Mouse (Mus musculus): ENCODE measurements around the gene Pkig.
"Not testable (repeated sequence)": the region's sequence is repeated elsewhere in the genome, so short reads cannot be mapped to it uniquely, and the experiment has no call there.

Gene Pkig

GRCm38 (mm10) chr2:163644047-163644446, 14.1 kb upstream of the Pkig start:
- DNase-seq: no peak

DNA sequence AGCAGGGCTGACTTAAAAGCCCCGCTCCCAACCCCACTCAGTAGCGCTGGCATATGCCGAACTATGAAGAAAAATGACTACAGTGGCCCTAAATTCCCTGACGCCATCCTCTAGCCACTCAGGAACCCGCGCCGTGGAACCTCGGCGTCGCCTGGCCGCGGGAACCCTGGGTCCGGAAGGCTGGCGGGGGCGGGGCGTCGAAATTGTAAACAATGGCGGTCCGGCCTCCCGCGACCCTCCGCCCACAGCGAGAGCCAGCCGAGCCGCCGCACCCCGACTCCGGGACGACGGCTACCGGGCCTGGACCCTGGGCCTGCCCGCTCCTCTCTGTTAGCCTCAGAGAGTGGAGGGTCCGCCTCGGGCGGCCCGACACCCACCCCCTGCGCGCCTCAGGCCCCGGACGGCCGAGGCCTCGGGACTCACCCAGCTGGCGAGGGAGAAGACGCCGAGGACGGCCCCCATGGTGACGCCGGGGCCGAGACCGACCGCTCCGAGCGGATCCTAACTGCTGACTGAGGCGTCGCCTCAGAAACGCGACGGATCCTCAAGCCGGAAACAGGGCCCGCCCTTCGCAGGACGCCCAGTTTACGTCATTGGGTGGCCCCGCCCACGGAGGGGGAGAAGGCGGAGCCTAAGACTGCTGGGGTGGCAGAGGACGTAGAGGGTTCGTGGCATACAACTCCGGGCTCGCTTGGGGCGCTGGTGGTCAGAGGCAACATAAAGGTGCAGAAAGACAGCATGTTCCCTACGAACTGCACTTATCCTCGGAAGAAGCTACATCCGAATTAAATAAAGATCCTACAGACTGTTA, 13.4 kb upstream of the Pkig start, which contains the start of gene Serinc3:
TSS of gene Serinc3 (minus strand) at position 557 of the 811 bp plus-strand sequence.
- DNase-seq: peak; percentile 100

- DNase-seq: peak in 1 of 2 experiments; percentile 6
Measured at GRCm38 (mm10) chr2:163645700-163646460, 12.3 kb upstream of the Pkig start.

GRCm38 (mm10) chr2:163646461-163647080, 11.6 kb upstream of the Pkig start:
- DNase-seq: no peak

DNA sequence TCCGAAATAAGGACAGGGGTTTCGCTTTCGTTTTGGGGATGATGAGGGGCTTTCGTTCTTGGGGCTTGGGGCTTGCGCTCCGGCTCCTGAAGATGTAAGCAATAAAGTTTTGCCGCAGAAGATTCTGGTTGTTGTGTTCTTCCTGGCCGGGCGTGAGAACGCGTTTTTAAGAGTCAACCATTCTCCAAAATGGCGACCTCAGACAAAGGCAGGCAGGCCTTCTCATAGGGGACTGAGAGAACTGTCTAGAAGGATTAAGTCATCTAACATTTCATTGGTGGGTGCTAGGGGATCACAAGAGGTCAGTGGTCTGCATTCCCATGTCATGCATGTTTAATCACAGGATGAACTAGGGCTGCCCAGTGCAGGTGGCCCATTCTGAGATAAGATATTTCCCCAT, 2.5 kb upstream of the Pkig start:
- not testable (repeated sequence) for DNase-seq

DNA sequence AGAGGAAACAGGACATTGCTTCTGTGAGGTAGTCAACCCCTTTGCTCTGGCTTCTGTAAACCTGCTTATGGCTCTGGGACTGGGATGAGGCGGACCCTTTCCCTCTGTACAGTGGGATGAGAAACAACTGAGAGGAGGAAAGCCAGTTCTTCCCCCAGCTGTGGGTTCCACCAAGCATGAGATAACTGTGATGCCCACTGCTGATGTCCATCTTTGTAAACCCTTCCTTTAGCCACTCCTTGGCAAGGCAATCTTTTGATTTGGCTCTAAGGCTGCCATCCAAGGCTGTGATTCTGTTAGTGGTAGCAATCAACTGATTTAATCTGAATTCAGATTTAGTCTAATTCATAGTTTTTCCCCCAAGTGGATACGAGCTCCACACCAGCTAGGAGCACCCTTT, 700 bp upstream of the Pkig start:
- no peak for DNase-seq

DNA sequence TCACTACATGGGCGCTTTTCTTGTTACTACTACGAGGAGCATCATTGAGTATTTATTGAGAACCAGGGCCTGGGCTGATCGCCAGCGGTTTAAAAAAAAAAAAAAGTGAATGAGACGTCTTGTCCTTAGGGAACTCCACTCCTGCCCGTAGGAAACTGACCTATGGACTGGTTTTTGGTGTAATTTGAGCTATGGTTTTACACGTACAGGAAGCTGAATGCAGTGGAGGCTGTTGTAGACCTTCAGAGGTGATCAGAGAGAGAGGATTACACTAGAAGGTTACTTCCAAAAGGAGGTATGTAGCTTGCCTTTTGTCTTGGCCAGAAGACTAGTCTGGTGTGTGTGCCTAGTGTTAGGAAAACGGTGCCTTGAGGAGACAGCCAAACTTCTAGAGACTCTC, 755 bp downstream of the Pkig start:
- DNase-seq: peak; percentile 43 to 52

GRCm38 (mm10) chr2:163659431-163659830, 1.2 kb downstream of the Pkig start:
- DNase-seq: no peak

GRCm38 (mm10) chr2:163660103-163660701, 2.0 kb downstream of the Pkig start:
- DNase-seq: no peak

GRCm38 (mm10) chr2:163661371-163661850, 3.2 kb downstream of the Pkig start:
- no peak for DNase-seq

DNA sequence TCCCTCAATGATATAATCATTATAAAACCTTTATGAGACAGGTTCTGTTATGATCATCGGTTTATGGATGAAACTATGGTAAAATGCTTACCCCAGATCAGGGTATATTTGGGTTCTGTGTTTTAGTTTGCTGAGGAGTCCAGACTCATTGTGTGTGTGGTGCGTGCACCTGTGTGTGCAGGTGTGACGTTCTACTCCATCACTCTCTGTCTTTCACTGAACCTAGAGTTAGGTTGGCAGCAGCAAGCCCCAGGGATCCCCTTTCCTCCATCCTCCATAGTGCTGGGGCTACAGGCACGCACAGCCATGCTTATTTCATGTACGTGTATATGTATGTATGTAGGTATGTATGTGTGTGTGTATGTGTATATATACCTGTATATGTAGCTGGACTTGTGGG, 3.9 kb downstream of the Pkig start:
- DNase-seq: no peak

- no peak for DNase-seq
Measured at GRCm38 (mm10) chr2:163662698-163663221, 4.6 kb downstream of the Pkig start.

DNA sequence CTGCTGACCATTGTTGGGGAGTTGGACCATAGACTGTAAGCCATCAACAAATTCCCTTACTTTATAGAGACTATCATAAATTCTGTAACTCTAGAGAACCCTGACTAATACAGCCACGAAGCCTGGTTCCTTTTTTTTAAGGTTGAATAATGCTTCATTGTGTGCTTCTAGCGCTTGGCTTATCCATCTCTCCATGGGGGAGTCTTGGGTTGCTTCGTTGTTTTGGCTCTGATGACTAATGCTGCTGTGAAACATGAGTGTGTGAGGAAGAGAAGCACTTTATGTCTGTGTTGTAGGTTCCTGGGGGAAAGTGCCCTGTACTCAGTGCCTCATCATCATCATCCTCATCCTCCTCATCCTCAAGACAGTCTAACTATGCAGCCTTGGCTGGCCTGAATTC, 5.7 kb downstream of the Pkig start:
- DNase-seq: no peak

GRCm38 (mm10) chr2:163667045-163667444, 8.9 kb downstream of the Pkig start:
- no peak for DNase-seq

DNA sequence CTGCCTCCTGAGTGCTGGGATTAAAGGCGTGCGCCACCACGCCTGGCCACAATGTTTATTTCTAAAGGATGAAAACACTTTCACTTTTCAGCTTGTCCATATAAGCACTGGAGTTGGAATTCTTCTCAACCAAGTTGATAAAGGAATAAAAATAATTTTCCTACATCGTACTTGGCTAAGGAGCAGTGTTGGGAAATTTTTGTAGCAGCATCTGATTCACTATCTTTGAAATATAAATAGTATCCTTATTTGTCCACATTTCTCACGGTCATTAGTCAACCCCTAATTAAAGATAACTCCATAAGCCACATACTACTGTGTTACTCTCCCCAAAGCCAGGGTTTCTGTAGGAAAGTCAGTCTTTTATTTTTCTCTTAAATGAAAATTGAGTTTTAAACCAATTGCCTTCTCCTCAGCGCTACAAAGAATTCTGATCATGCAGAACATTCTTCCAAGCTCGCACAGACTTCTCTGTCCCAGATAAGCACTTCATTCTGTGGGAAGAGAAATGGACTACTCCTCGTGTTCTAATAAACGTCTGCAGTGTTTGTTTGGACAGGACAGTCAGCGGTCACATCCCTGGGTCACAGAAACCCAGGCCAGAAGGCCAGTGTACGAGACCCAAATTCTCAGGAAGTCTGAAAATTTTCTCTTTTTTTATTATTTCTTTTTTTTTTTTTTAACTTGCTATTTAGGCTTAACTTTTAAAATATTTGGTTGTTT, 12.8 kb downstream of the Pkig start:
- DNase-seq: no peak

DNA sequence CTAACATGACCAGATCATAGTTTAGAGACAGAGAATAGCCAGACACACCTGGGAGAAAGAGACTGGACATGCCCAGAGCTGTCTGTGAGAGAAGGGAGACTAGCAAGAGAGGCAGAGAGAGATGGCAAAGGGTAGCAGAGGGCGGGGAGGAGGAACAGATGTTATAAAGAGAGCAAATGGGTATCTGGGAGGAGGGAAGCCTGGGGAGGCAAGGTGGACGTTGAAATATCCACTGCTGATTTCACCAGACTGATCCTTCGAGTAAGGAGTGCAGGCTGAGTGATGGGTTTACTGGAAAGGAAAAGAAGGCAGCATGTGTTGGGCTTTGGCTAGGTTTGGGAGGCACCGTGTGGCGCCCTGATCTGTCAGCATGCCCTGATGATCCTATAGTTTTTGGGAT, 16.2 kb downstream of the Pkig start:
- no peak for DNase-seq

GRCm38 (mm10) chr2:163675144-163675619, 17.0 kb downstream of the Pkig start:
- peak; percentile 35 to 41 for DNase-seq

DNA sequence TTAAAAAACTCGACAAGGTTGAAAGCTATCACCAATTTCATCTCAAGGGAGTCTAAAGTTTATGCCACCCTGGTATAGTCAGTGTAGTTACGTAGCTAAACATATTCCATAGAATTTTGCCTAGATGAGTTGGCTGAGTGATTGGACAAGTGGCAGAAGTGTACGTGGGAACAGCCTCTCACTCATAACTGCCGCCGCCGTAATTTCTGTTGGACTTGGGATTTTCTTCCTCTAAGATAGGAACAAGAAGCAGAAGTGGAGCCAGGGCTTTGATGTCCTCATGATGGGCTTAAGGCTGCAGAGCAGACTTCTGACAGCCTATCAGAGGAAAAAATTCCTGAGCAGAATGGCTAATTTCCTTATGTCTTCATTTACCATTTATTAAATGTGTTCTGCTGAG, 17.5 kb downstream of the Pkig start:
- DNase-seq: no peak

DNA sequence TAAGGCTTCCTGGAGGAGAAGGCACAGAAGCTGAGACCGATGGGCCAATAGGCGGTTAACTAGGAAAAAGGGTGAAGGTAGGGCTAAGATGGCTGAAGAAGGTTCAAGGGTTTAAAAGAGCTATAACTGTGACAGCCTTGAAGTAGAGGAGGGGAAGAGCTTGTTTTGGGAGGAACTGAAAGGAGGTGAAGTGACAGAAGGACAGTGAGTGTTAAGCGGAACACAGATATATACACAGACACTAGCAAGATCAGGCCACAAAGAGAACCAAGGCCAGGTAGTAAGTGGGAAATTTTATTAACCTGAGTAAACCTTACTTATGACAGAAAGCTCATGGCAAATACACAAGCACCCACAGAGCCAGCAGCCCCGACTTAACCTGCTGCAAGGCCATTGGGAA, 18.1 kb downstream of the Pkig start:
- no peak for DNase-seq

- no peak for DNase-seq
Measured at GRCm38 (mm10) chr2:163676745-163677144, 18.6 kb downstream of the Pkig start.

GRCm38 (mm10) chr2:163682344-163682743, 24.2 kb downstream of the Pkig start:
- DNase-seq: no peak

DNA sequence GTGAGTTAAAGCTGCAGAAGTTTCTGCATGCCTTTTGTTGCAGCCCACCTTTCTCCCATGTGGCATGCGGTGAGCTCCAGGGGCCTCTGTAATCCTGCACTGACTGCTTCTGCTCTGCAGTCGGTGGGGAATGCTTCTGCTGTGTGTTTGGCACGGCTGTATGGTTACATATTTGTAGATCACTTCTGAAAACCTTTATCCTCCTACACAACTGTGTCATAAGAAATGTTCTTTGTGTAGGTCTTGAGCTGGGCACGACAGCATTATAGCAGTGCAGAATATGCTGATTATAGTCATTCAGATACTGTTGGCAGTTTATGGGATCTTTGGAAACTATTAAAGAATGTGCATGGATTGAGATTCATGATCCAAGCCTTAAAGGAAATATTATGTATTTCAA, 27.1 kb downstream of the Pkig start:
- DNase-seq: no peak
